Mouse (Mus musculus): ENCODE results near the gene Kat2b.

- TF ChIP-seq CTCF (IDR thresholded peaks at IDR 0.05; ENCODE audit: low read depth, low read length) (no peak), POLR2A (IDR thresholded peaks at IDR 0.05; ENCODE audit: insufficient read depth, low read length) (no peak)
Measured at GRCm38 (mm10) chr17:53568118-53568517, 1.5 kb downstream of the Kat2b start.

Measured in ES-Bruce4 (cell line).